Mouse (Mus musculus): ENCODE data around the gene Tnrc6a. TPM values are rescaled to one million over a fixed set of nuclear protein-coding genes. Genes with fewer than 3 reads are reported as not detected.

Gene Tnrc6a
- polyA plus RNA-seq, 1 experiment from 2014 or later: 34.1 TPM

GRCm38 (mm10) chr7:123193201-123193600 lies 69.5 kb downstream of the Tnrc6a start:
- WGBS: 94% methylated on average over 12 of the region's 12 CpGs
- Histone ChIP-seq H3K9ac (ENCODE audit: low read length) (no peak overlapping the region), H3K4me1 (ENCODE audit: control insufficient read depth in 2 of 2, insufficient read depth in 2 of 2, low read length in 2 of 2) (no peaks in the 10 kb centered on the region), H3K4me2 (ENCODE audit: low read length) (no peak overlapping the region), H3K36me3 (ENCODE audit: control insufficient read depth, insufficient read depth, low read length) (peaks cover 76% of the 10 kb centered on the region), H3K27me3 (ENCODE audit: control insufficient read depth, insufficient read depth, low read length) (no peaks in the 10 kb centered on the region), H3K9me3 (ENCODE audit: control insufficient read depth, low read length) (no peaks in the 10 kb centered on the region), H3K27ac (replicated peaks in 1 of 2; ENCODE audit: control insufficient read depth in 1 of 2, insufficient read depth in 1 of 2, low read depth in 2 of 2, low read length in 2 of 2) (no peak overlapping the region), H3K4me3 (ENCODE audit: control insufficient read depth in 1 of 2, insufficient read depth in 1 of 2, low read depth in 1 of 2, low read length in 2 of 2) (no peak overlapping the region)
- no peak for ATAC-seq (ENCODE audit: insufficient number of reproducible peaks, insufficient read depth, low FRiP score, low read depth)

GRCm38 (mm10) chr7:123194696-123195095 lies 71.0 kb downstream of the Tnrc6a start:
- WGBS: 89% methylated on average over 8 of the region's 8 CpGs
- Histone ChIP-seq H3K9me3 (ENCODE audit: control insufficient read depth, low read length) (no peaks in the 10 kb centered on the region), H3K9ac (ENCODE audit: low read length) (no peak overlapping the region), H3K4me3 (ENCODE audit: control insufficient read depth in 1 of 2, insufficient read depth in 1 of 2, low read depth in 1 of 2, low read length in 2 of 2) (no peak overlapping the region), H3K36me3 (ENCODE audit: control insufficient read depth, insufficient read depth, low read length) (peaks cover 61% of the 10 kb centered on the region), H3K27ac (replicated peaks in 1 of 2; ENCODE audit: control insufficient read depth in 1 of 2, insufficient read depth in 1 of 2, low read depth in 2 of 2, low read length in 2 of 2) (no peak overlapping the region), H3K4me2 (ENCODE audit: low read length) (no peak overlapping the region), H3K27me3 (ENCODE audit: control insufficient read depth, insufficient read depth, low read length) (no peaks in the 10 kb centered on the region), H3K4me1 (ENCODE audit: control insufficient read depth in 2 of 2, insufficient read depth in 2 of 2, low read length in 2 of 2) (no peaks in the 10 kb centered on the region)
- ATAC-seq (ENCODE audit: insufficient number of reproducible peaks, insufficient read depth, low FRiP score, low read depth): no peak

- 49% methylated on average over 5 of the region's 5 CpGs for WGBS
- no peak for ATAC-seq (ENCODE audit: insufficient number of reproducible peaks, insufficient read depth, low FRiP score, low read depth)
- no peaks in the 10 kb centered on the region for H3K4me1 ChIP-seq (ENCODE audit: control insufficient read depth in 2 of 2, insufficient read depth in 2 of 2, low read length in 2 of 2)
Observed at GRCm38 (mm10) chr7:123196432-123196831, 72.7 kb downstream of the Tnrc6a start.

DNA sequence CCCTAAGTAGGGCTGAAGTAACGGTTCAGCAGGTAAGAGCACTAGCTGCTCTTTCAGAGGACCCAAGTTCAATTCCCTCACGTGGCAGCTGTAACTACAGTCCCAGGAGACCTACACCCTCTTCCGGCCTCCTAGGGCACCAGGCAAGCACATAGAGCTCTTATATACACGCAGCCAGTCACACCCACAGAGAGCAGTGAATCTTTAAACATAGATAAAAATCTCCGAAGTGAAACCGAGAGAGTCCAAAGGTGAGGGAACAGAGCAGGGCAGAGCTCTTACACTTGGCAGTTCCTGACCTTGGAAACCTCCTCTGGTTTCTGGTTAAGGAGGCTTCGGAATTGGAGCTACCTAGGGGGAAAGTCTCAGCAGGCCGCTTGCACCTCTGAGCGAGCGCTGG lies 75.0 kb downstream of the Tnrc6a start:
- no peak overlapping the region for H3K4me3 ChIP-seq (ENCODE audit: control insufficient read depth in 1 of 2, insufficient read depth in 1 of 2, low read depth in 1 of 2, low read length in 2 of 2)
- no peaks in the 10 kb centered on the region for H3K27me3 ChIP-seq (ENCODE audit: control insufficient read depth, insufficient read depth, low read length)
- no peak overlapping the region for H3K4me2 ChIP-seq (ENCODE audit: low read length)
- H3K27ac ChIP-seq (replicated peaks in 1 of 2; ENCODE audit: control insufficient read depth in 1 of 2, insufficient read depth in 1 of 2, low read depth in 2 of 2, low read length in 2 of 2): no peak overlapping the region
- WGBS: 61% methylated on average over 10 of the region's 10 CpGs
- ATAC-seq (ENCODE audit: insufficient number of reproducible peaks, insufficient read depth, low FRiP score, low read depth): no peak
- H3K36me3 ChIP-seq (ENCODE audit: control insufficient read depth, insufficient read depth, low read length): peaks cover 21% of the 10 kb centered on the region
- H3K9ac ChIP-seq (ENCODE audit: low read length): no peak overlapping the region
- H3K9me3 ChIP-seq (ENCODE audit: control insufficient read depth, low read length): no peaks in the 10 kb centered on the region
- no peaks in the 10 kb centered on the region for H3K4me1 ChIP-seq (ENCODE audit: control insufficient read depth in 2 of 2, insufficient read depth in 2 of 2, low read length in 2 of 2)

More at GRCm38 (mm10) chr7:123196432-123196831, 72.7 kb downstream of the Tnrc6a start:
- H3K4me3 ChIP-seq (ENCODE audit: control insufficient read depth in 1 of 2, insufficient read depth in 1 of 2, low read depth in 1 of 2, low read length in 2 of 2): no peak overlapping the region
- no peak overlapping the region for H3K4me2 ChIP-seq (ENCODE audit: low read length)
- no peaks in the 10 kb centered on the region for H3K9me3 ChIP-seq (ENCODE audit: control insufficient read depth, low read length)
- peaks cover 44% of the 10 kb centered on the region for H3K36me3 ChIP-seq (ENCODE audit: control insufficient read depth, insufficient read depth, low read length)
- H3K27me3 ChIP-seq (ENCODE audit: control insufficient read depth, insufficient read depth, low read length): no peaks in the 10 kb centered on the region
- no peak overlapping the region for H3K27ac ChIP-seq (replicated peaks in 1 of 2; ENCODE audit: control insufficient read depth in 1 of 2, insufficient read depth in 1 of 2, low read depth in 2 of 2, low read length in 2 of 2)
- H3K9ac ChIP-seq (ENCODE audit: low read length): no peak overlapping the region

- Histone ChIP-seq H3K4me3 (ENCODE audit: control insufficient read depth in 1 of 2, insufficient read depth in 1 of 2, low read depth in 1 of 2, low read length in 2 of 2) (no peak overlapping the region), H3K4me2 (ENCODE audit: low read length) (no peak overlapping the region), H3K27ac (replicated peaks in 1 of 2; ENCODE audit: control insufficient read depth in 1 of 2, insufficient read depth in 1 of 2, low read depth in 2 of 2, low read length in 2 of 2) (no peak overlapping the region), H3K36me3 (ENCODE audit: control insufficient read depth, insufficient read depth, low read length) (peaks cover 17% of the 10 kb centered on the region), H3K9me3 (ENCODE audit: control insufficient read depth, low read length) (no peaks in the 10 kb centered on the region), H3K27me3 (ENCODE audit: control insufficient read depth, insufficient read depth, low read length) (no peaks in the 10 kb centered on the region), H3K4me1 (ENCODE audit: control insufficient read depth in 2 of 2, insufficient read depth in 2 of 2, low read length in 2 of 2) (no peaks in the 10 kb centered on the region), H3K9ac (ENCODE audit: low read length) (no peak overlapping the region)
- no peak for ATAC-seq (ENCODE audit: insufficient number of reproducible peaks, insufficient read depth, low FRiP score, low read depth)
- WGBS: 76% methylated on average over 3 of the region's 3 CpGs
Observed at GRCm38 (mm10) chr7:123199151-123199550, 75.5 kb downstream of the Tnrc6a start.

DNA sequence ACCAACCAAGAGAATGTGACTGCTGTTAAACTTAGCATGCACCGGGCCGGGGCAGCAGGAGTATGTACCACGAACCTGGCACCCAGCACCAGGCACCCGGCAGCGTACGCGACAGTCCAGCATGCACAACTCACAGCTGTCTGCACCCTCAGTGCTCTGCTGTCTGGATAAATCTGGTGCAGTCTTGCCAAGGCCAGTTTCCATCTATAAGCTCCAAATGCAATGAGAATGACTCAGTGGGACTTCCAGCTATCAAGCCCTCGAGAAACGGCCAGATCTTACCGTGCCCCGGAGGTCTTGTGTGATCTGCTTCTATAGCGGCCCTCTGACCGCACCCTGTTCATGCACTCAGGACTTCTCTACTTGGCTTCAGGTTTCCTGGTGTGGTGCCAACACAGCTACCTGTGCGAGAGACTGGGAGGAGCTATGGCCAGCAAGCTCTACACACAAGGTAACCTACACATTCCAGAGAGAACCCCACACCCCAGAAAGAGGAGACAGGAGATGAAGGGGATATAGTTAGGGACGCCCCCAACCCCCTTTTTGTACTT lies 76.0 kb downstream of the Tnrc6a start:
- Histone ChIP-seq H3K27ac (replicated peaks in 1 of 2; ENCODE audit: control insufficient read depth in 1 of 2, insufficient read depth in 1 of 2, low read depth in 2 of 2, low read length in 2 of 2) (no peak overlapping the region), H3K36me3 (ENCODE audit: control insufficient read depth, insufficient read depth, low read length) (peaks cover 11% of the 10 kb centered on the region), H3K27me3 (ENCODE audit: control insufficient read depth, insufficient read depth, low read length) (no peaks in the 10 kb centered on the region), H3K4me2 (ENCODE audit: low read length) (no peak overlapping the region), H3K9ac (ENCODE audit: low read length) (no peak overlapping the region), H3K4me1 (ENCODE audit: control insufficient read depth in 2 of 2, insufficient read depth in 2 of 2, low read length in 2 of 2) (no peaks in the 10 kb centered on the region), H3K4me3 (ENCODE audit: control insufficient read depth in 1 of 2, insufficient read depth in 1 of 2, low read depth in 1 of 2, low read length in 2 of 2) (no peak overlapping the region), H3K9me3 (ENCODE audit: control insufficient read depth, low read length) (no peaks in the 10 kb centered on the region)
- no peak for ATAC-seq (ENCODE audit: insufficient number of reproducible peaks, insufficient read depth, low FRiP score, low read depth)
- 88% methylated on average over 15 of the region's 15 CpGs for WGBS

- H3K27ac ChIP-seq (replicated peaks in 1 of 2; ENCODE audit: control insufficient read depth in 1 of 2, insufficient read depth in 1 of 2, low read depth in 2 of 2, low read length in 2 of 2): no peak overlapping the region
- no peaks in the 10 kb centered on the region for H3K9me3 ChIP-seq (ENCODE audit: control insufficient read depth, low read length)
- no peak overlapping the region for H3K4me2 ChIP-seq (ENCODE audit: low read length)
- H3K9ac ChIP-seq (ENCODE audit: low read length): no peak overlapping the region
- 80% methylated on average over 9 of the region's 9 CpGs for WGBS
- H3K4me3 ChIP-seq (ENCODE audit: control insufficient read depth in 1 of 2, insufficient read depth in 1 of 2, low read depth in 1 of 2, low read length in 2 of 2): no peak overlapping the region
- H3K27me3 ChIP-seq (ENCODE audit: control insufficient read depth, insufficient read depth, low read length): no peaks in the 10 kb centered on the region
- H3K36me3 ChIP-seq (ENCODE audit: control insufficient read depth, insufficient read depth, low read length): peaks cover 1% of the 10 kb centered on the region
- H3K4me1 ChIP-seq (ENCODE audit: control insufficient read depth in 2 of 2, insufficient read depth in 2 of 2, low read length in 2 of 2): no peaks in the 10 kb centered on the region
- ATAC-seq (ENCODE audit: insufficient number of reproducible peaks, insufficient read depth, low FRiP score, low read depth): no peak
Observed at GRCm38 (mm10) chr7:123200722-123201121, 77.0 kb downstream of the Tnrc6a start.

DNA sequence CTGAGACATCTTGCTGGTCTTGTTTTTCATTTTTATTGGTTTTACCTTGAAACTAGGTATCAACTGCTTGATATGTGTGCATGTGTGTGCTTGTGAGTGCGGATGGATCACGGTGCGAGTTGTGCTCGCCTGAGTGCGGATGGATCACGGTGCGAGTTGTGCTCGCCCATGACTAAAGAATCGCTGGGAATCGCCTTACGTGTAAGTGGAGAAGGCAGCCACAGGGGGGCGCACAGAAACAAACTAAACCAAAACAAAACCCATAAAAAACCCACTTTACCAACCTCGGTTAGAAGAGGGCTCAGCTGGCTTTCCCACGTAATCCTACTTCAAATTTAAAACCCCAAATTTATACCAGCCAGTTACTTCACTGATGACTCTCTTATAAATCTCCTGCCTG lies 81.6 kb downstream of the Tnrc6a start:
- H3K27me3 ChIP-seq (ENCODE audit: control insufficient read depth, insufficient read depth, low read length): no peaks in the 10 kb centered on the region
- no peak overlapping the region for H3K9ac ChIP-seq (ENCODE audit: low read length)
- no peak overlapping the region for H3K4me3 ChIP-seq (ENCODE audit: control insufficient read depth in 1 of 2, insufficient read depth in 1 of 2, low read depth in 1 of 2, low read length in 2 of 2)
- no peak overlapping the region for H3K27ac ChIP-seq (replicated peaks in 1 of 2; ENCODE audit: control insufficient read depth in 1 of 2, insufficient read depth in 1 of 2, low read depth in 2 of 2, low read length in 2 of 2)
- no peak overlapping the region for H3K4me2 ChIP-seq (ENCODE audit: low read length)
- no peaks in the 10 kb centered on the region for H3K9me3 ChIP-seq (ENCODE audit: control insufficient read depth, low read length)
- H3K36me3 ChIP-seq (ENCODE audit: control insufficient read depth, insufficient read depth, low read length): no peaks in the 10 kb centered on the region
- 15% methylated on average over 14 of the region's 14 CpGs for WGBS
- ATAC-seq (ENCODE audit: insufficient number of reproducible peaks, insufficient read depth, low FRiP score, low read depth): no peak
- peaks cover 5 to 6% of the 10 kb centered on the region in 2 experiments; a peak in 3 of 4 replicates for H3K4me1 ChIP-seq (ENCODE audit: control insufficient read depth in 2 of 2, insufficient read depth in 2 of 2, low read length in 2 of 2)

Measured in heart, embryonic 14.5 days (tissue).